Mouse (Mus musculus): ENCODE results near the gene Sema4d. TPM values are rescaled to one million over a fixed set of nuclear protein-coding genes. Genes with fewer than 3 reads are reported as not detected.

The Sema4d gene
- total and polyA plus RNA-seq, 3 experiments = 52.2 to 67.6 (median 52.2) TPM

DNA sequence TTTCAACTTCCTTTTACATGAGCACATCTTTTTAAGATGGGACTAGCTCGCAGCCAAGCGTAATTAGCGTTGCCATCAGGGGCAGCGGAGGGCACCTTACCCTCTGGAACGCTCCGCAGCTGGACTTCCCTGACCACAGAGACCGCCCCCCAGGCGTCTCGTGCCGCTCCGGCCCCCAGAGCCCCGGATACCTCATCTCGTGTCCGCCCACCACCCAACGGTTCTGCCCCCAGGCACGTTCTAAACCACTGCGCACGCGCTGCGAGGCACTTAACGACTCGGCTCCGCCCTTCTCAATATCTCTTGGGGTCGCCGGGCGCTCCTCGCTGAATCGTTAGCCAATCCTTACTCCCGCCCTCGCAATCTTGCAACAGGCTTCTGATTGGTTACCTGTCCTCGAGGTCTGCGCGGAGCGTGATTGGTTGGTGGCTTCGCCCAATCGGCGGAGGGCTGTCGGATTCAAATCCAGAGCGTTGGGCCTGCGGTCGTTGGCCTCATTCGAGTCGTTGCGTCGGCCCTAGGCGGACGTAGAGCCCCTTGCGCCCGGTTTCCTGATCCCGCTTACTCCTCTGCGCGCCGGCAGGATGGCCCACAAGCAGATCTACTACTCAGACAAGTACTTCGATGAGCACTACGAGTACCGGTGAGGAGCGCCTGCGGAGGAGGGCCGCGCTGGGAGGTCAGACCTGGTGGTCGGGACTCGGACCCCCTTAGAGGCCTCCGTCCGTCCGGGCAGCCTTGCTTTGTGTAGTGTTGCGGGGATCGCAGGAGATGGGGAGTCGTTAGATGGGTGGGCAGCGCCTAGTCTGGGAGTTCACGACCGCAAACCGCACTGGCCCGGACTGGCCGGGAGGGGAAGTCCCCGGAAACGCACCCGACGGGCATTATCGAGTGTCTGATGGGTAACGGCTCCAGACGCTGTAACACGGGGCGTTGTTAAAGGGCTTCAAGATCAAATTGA, 148.4 kb downstream of the Sema4d start, which contains the start of gene Cks2:
Gene Cks2, plus strand, starts transcription at position 404 of the 961 bp plus-strand sequence.
- H3K79me2 ChIP-seq (replicated peaks; ENCODE audit: control insufficient read depth, insufficient read depth, low read length) = no peaks in the 10 kb centered on the region
- DNase-seq = peak; percentile 93 to 98
- H3K4me3 ChIP-seq = peak within 1 kb of the TSS; percentile 83
- no peaks in the 10 kb centered on the region for H3K27me3 ChIP-seq (ENCODE audit: control insufficient read depth, insufficient read depth, low read length)
- H3K27ac ChIP-seq = peak within 1 kb of the TSS; percentile 80
- peak within 1 kb of the TSS; percentile 71 for H3K9ac ChIP-seq (ENCODE audit: low read depth, low read length)
- no peaks in the 10 kb centered on the region for H3K36me3 ChIP-seq (ENCODE audit: control insufficient read depth, insufficient read depth, low read length)
- H3K4me1 ChIP-seq (ENCODE audit: control insufficient read depth, insufficient read depth, low read length) = 0 out of 2 replicates have a peak, but pooled peaks cover 1% of the 10 kb centered on the region
- under 1% methylated on average over 83 of the region's 83 CpGs for WGBS
- intact Hi-C loops (cut with DNase I) = no loop called here
- TF ChIP-seq CTCF (IDR thresholded peaks at IDR 0.05) = no peak
- no peak for TF ChIP-seq EP300 (IDR thresholded peaks at IDR 0.05; ENCODE audit: insufficient read depth, low read depth, low read length)
- peak; percentile 65; the same call in 1 of the 2 replicates for TF ChIP-seq POLR2A (IDR thresholded peaks at IDR 0.05; ENCODE audit: insufficient read depth, low read depth, low read length)

DNA sequence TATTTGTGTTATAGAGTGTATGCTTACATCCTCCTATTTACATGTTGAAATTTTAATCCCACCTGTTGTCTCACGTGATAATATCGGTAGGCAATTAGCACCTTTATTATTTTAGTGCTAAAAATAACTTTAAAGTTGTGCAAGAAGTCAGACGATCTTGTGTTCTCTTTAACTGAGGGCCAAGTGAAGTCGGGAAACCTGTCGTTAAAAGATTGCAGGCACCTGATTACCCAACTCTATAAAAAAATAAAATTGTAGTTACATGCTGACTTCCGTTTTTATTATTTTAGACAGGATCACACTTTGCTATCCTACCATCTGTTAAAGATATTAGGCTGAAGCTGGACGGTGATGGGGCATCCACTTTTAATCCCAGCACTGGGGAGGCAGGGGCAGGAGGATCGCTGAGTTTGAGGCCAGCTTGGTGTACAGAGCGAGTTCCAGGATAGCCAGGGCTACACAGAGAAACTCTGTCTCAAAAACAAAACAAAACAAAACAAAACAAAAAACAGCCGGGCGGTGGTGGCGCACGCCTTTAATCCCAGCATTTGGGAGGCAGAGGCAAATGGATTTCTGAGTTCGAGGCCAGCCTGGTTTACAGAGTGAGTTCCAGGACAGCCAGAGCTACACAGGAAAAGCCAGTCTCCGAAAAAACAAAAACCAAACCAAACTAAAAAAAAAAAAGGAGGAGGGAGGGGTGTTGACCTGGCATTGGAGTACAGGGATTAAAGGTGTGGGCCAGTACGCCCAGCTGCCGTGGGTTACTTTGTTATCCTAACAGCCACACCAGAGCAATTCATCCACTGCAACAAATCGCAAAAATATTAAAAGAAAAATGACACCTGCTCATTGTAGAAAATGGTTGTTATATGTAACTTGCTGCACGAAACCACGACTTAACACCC, 149.4 kb downstream of the Sema4d start:
- 0 out of 2 replicates have a peak, but pooled peaks cover 1% of the 10 kb centered on the region for H3K4me1 ChIP-seq (ENCODE audit: control insufficient read depth, insufficient read depth, low read length)
- H3K79me2 ChIP-seq (replicated peaks; ENCODE audit: control insufficient read depth, insufficient read depth, low read length) = no peaks in the 10 kb centered on the region
- H3K4me3 ChIP-seq = peak overlapping the region; percentile 83
- no peaks in the 10 kb centered on the region for H3K36me3 ChIP-seq (ENCODE audit: control insufficient read depth, insufficient read depth, low read length)
- H3K27ac ChIP-seq = peak overlapping the region; percentile 80
- no peak for TF ChIP-seq POLR2A (IDR thresholded peaks at IDR 0.05; ENCODE audit: insufficient read depth, low read depth, low read length)
- no peak for TF ChIP-seq EP300 (IDR thresholded peaks at IDR 0.05; ENCODE audit: insufficient read depth, low read depth, low read length)
- TF ChIP-seq CTCF (IDR thresholded peaks at IDR 0.05) = no peak
- H3K27me3 ChIP-seq (ENCODE audit: control insufficient read depth, insufficient read depth, low read length) = no peaks in the 10 kb centered on the region
- no peak for DNase-seq
- WGBS = 42% methylated on average over 20 of the region's 20 CpGs
- H3K9ac ChIP-seq (ENCODE audit: low read depth, low read length) = peak overlapping the region; percentile 71
- intact Hi-C loops (cut with DNase I) = no loop called here

DNA sequence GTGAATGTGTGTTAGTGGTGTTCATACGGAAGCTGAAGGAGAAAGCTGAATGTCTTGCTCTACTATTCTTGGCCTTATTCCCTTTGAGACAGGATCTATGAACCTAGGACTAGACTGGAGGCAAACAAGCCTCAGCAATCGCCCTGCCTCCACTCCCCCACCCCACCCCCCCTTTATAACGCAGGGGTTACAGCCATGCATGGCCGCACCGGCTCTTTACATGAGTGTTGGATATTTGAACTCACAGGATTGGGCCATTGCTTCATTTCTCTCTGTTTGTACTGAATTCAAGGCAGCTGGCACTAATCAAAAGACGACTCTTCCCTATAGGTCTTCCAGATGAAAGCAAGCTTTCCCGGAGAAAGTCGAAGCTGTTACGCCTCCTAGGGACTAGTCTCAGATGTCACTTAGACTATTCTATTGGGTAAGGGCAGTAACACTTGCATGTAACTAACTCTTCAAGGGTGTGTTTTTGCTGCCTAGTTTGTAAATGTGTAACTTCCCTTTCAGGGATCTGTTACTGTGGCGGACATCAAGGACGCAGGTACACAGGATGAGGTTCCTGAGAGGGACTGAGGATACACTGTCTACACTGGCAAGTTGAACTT, 151.3 kb downstream of the Sema4d start:
- intact Hi-C loops (cut with DNase I) = no loop called here
- 0 out of 2 replicates have a peak, but pooled peaks cover 1% of the 10 kb centered on the region for H3K4me1 ChIP-seq (ENCODE audit: control insufficient read depth, insufficient read depth, low read length)
- 42% methylated on average over 11 of the region's 11 CpGs for WGBS

DNA sequence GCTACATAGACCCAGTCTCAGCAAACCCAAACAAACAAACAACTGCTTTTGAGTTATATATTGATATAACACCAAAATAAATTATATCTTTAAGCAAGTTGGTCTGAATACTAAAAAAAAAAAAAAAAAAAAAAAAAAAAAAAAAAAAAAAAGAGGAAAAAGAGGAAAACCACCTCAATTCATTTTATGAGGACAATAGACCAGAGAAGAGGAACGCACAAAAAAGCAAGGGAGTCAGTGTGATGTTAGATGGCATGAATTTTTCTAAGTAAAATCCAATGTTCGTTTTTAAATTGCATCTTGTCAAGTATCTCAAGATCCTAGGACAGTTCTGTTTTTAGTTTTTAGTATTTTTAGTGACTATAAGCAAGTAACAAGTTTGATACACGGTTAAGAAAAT, 152.1 kb downstream of the Sema4d start:
- Histone ChIP-seq H3K9ac (ENCODE audit: low read depth, low read length) (no peak overlapping the region), H3K36me3 (ENCODE audit: control insufficient read depth, insufficient read depth, low read length) (no peaks in the 10 kb centered on the region), H3K27ac (no peak overlapping the region), H3K4me1 (ENCODE audit: control insufficient read depth, insufficient read depth, low read length) (0 out of 2 replicates have a peak, but pooled peaks cover 1% of the 10 kb centered on the region), H3K27me3 (ENCODE audit: control insufficient read depth, insufficient read depth, low read length) (no peaks in the 10 kb centered on the region), H3K4me3 (no peak overlapping the region), H3K79me2 (replicated peaks; ENCODE audit: control insufficient read depth, insufficient read depth, low read length) (no peaks in the 10 kb centered on the region)
- WGBS = 86% methylated on average over 3 of the region's 3 CpGs
- intact Hi-C loops (cut with DNase I) = no loop called here
- TF ChIP-seq CTCF (IDR thresholded peaks at IDR 0.05) = no peak
- no peak for TF ChIP-seq POLR2A (IDR thresholded peaks at IDR 0.05; ENCODE audit: insufficient read depth, low read depth, low read length)
- no peak for TF ChIP-seq EP300 (IDR thresholded peaks at IDR 0.05; ENCODE audit: insufficient read depth, low read depth, low read length)
- no peak for DNase-seq

More for the DNA sequence above, 151.3 kb downstream of the Sema4d start:
- H3K36me3 ChIP-seq (ENCODE audit: control insufficient read depth, insufficient read depth, low read length) = no peaks in the 10 kb centered on the region
- no peak overlapping the region for H3K4me3 ChIP-seq
- H3K9ac ChIP-seq (ENCODE audit: low read depth, low read length) = no peak overlapping the region
- TF ChIP-seq POLR2A (IDR thresholded peaks at IDR 0.05; ENCODE audit: insufficient read depth, low read depth, low read length) (no peak), CTCF (IDR thresholded peaks at IDR 0.05) (no peak), EP300 (IDR thresholded peaks at IDR 0.05; ENCODE audit: insufficient read depth, low read depth, low read length) (no peak)
- no peaks in the 10 kb centered on the region for H3K27me3 ChIP-seq (ENCODE audit: control insufficient read depth, insufficient read depth, low read length)
- no peak overlapping the region for H3K27ac ChIP-seq
- no peak for DNase-seq
- H3K79me2 ChIP-seq (replicated peaks; ENCODE audit: control insufficient read depth, insufficient read depth, low read length) = no peaks in the 10 kb centered on the region

DNA sequence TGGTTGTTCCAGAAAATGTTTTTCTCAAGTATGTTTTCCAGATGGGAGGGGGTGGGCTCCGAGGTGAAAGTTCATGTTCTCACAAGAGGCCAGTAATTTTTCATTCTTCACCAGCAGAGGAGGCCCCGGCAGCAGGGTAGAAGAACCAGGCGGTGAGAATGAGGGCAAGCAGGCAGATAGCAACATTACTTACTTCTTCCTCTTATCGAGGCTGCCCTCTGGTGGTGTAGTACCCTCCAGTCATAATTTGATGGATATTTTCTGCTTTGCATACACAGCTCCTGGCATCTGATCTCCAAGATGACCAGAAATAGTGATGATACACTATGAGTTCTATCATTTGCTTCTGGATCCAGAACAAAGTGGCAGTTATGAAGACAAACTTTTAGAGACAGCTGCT, 154.6 kb downstream of the Sema4d start:
- TF ChIP-seq EP300 (IDR thresholded peaks at IDR 0.05; ENCODE audit: insufficient read depth, low read depth, low read length) (no peak), CTCF (IDR thresholded peaks at IDR 0.05) (0 out of 2 replicates have a peak, but pooled peaks have one; percentile 10), POLR2A (IDR thresholded peaks at IDR 0.05; ENCODE audit: insufficient read depth, low read depth, low read length) (no peak)
- no peaks in the 10 kb centered on the region for H3K36me3 ChIP-seq (ENCODE audit: control insufficient read depth, insufficient read depth, low read length)
- H3K4me1 ChIP-seq (ENCODE audit: control insufficient read depth, insufficient read depth, low read length) = no peaks in the 10 kb centered on the region
- no peak overlapping the region for H3K4me3 ChIP-seq
- no peak for DNase-seq
- 92% methylated on average over 4 of the region's 4 CpGs for WGBS
- H3K79me2 ChIP-seq (replicated peaks; ENCODE audit: control insufficient read depth, insufficient read depth, low read length) = no peaks in the 10 kb centered on the region
- intact Hi-C loops (cut with DNase I) = no loop called here
- no peak overlapping the region for H3K27ac ChIP-seq
- no peaks in the 10 kb centered on the region for H3K27me3 ChIP-seq (ENCODE audit: control insufficient read depth, insufficient read depth, low read length)
- H3K9ac ChIP-seq (ENCODE audit: low read depth, low read length) = no peak overlapping the region

Small RNA genes lying within 50 kb of the gene (microRNA-seq; reads per million reads assigned to microRNA genes)
- gene Gm23566 = 0 reads per million in 2 experiments

Other genes starting within 250 kb of the Sema4d start
- 1 to 10 TPM in 1 of 2 experiments, under 1 TPM in 1; 0.91 to 2.1 TPM for gene Shc3, start 224.3 kb downstream of the Sema4d start, total RNA-seq (2021)
- 0.80 and 1.2 TPM in 2 replicates for gene Shc3, start 224.3 kb downstream of the Sema4d start, polyA plus RNA-seq (2012; rRNA removed)
- gene Cks2, start 148.5 kb downstream of the Sema4d start, total RNA-seq (2021) = 1 to 10 TPM in 1 of 2 experiments, under 1 TPM in 1; 0.50 to 1.2 TPM
- gene Cks2, start 148.5 kb downstream of the Sema4d start, polyA plus RNA-seq (2012; rRNA removed) = 1.5 and 1.6 TPM in 2 replicates
- gene Secisbp2, start 142.1 kb downstream of the Sema4d start, total RNA-seq (2021) = 10 to 100 TPM; 11.1 to 11.5 TPM
- gene Secisbp2, start 142.1 kb downstream of the Sema4d start, polyA plus RNA-seq (2012; rRNA removed) = 15.3 and 20.6 TPM in 2 replicates
- 10 to 100 TPM in 1 of 2 experiments, 1 to 10 TPM in 1; 8.2 to 19.0 TPM for gene Gadd45g, start 52.9 kb upstream of the Sema4d start, total RNA-seq (2021)
- 19.7 and 24.3 TPM in 2 replicates for gene Gadd45g, start 52.9 kb upstream of the Sema4d start, polyA plus RNA-seq (2012; rRNA removed)

All from heart, adult 2 months (tissue).